In genomic region chr7:144640817-144641216, GRCm38 (mm10) we compare ENCODE assay signal across 27 mouse cellular contexts. TPM values are rescaled to one million over a fixed set of nuclear protein-coding genes. Genes with fewer than 3 reads are reported as not detected.
DNase-seq lines count a peak whose midpoint lies in the region; ATAC-seq and TF ChIP-seq lines count a peak whose summit lies in the region.
"Had no signal": no experiment of that assay in that cellular context is flagged by ENCODE, and none has a peak within 500 bp of the region (broad histone marks: within the 10 kb centered on the region; RNA-seq: fewer than 3 reads in every experiment).

No protein-coding gene starts in this region.

- no peak for ATAC-seq in forebrain, embryonic 12.5 days (ENCODE audit: low FRiP score)
- no peak for ATAC-seq in forebrain, embryonic 11.5 days (replicated peaks; ENCODE audit: low FRiP score)
- no peak for ATAC-seq in midbrain, embryonic 13.5 days
- peak; percentile 66; the same call in 1 of the 2 replicates for ATAC-seq in hindbrain, postnatal 0 days
- no peak for ATAC-seq in neural tube, embryonic 15.5 days (ENCODE audit: low FRiP score)
- ATAC-seq: forebrain, embryonic 15.5 days; intestine, embryonic 15.5 days had no signal

- no peak for DNase-seq in forebrain, embryonic 11.5 days (ENCODE audit: low spot score)
- no peak for DNase-seq in midbrain, embryonic 10.5 days (ENCODE audit: low spot score)
- DNase-seq in hindbrain, postnatal 0 days (ENCODE audit: low spot score): peak; percentile 28
- DNase-seq in urinary bladder, adult 18-20 months (ENCODE audit: low spot score in 2 of 2): no peak
- DNase-seq: adrenal gland, adult 8-10 months; cerebellum, adult 11-12 months; gastrocnemius, postnatal 10 days; heart, postnatal 10 days; kidney, adult 8-10 months; liver, embryonic 13.5 days; lung, adult 18-20 months; lung, postnatal 10 days; thymus, adult 2 months; thymus, postnatal 36 days had no signal

- no peaks in the 10 kb centered on the region for H3K9me3 ChIP-seq in forebrain, embryonic 12.5 days
- no peaks in the 10 kb centered on the region for H3K9me3 ChIP-seq in forebrain, embryonic 11.5 days (ENCODE audit: control insufficient read depth, low read length)
- H3K9me3 ChIP-seq in midbrain, embryonic 10.5 days (replicated peaks): no peaks in the 10 kb centered on the region
- H3K9me3 ChIP-seq in midbrain, embryonic 13.5 days: no peaks in the 10 kb centered on the region
- no peaks in the 10 kb centered on the region for H3K9me3 ChIP-seq in hindbrain, postnatal 0 days (ENCODE audit: low read length)
- H3K9me3 ChIP-seq in neural tube, embryonic 15.5 days (replicated peaks): no peaks in the 10 kb centered on the region
- H3K9me3 ChIP-seq: embryonic facial prominence, embryonic 13.5 days; forebrain, embryonic 15.5 days; G1E; heart, embryonic 13.5 days; intestine, embryonic 15.5 days; limb, embryonic 10.5 days; limb, embryonic 15.5 days; liver, embryonic 13.5 days; neural tube, embryonic 12.5 days had no signal

- 54% methylated on average over 1 of the region's 1 CpGs for WGBS in forebrain, embryonic 12.5 days
- WGBS in forebrain, embryonic 11.5 days: 71% methylated on average over 1 of the region's 1 CpGs
- WGBS in midbrain, embryonic 10.5 days: 81% methylated on average over 1 of the region's 1 CpGs
- WGBS in midbrain, embryonic 13.5 days: 57% methylated on average over 1 of the region's 1 CpGs
- WGBS in hindbrain, postnatal 0 days: 58% methylated on average over 1 of the region's 1 CpGs
- 41% methylated on average over 1 of the region's 1 CpGs for WGBS in neural tube, embryonic 15.5 days

- H3K36me3 ChIP-seq in forebrain, embryonic 12.5 days (replicated peaks): peaks cover 7% of the 10 kb centered on the region; the same call in 1 of the 2 replicates
- no peaks in the 10 kb centered on the region; the same call in 1 of the 2 replicates for H3K36me3 ChIP-seq in forebrain, embryonic 11.5 days (ENCODE audit: control insufficient read depth, insufficient read depth, low read length)
- peaks cover 60% of the 10 kb centered on the region for H3K36me3 ChIP-seq in midbrain, embryonic 10.5 days
- no peaks in the 10 kb centered on the region for H3K36me3 ChIP-seq in midbrain, embryonic 13.5 days
- H3K36me3 ChIP-seq in hindbrain, postnatal 0 days (ENCODE audit: insufficient read depth, low read length): no peaks in the 10 kb centered on the region
- H3K36me3 ChIP-seq in neural tube, embryonic 15.5 days: no peaks in the 10 kb centered on the region
- H3K36me3 ChIP-seq: embryonic facial prominence, embryonic 13.5 days; forebrain, embryonic 15.5 days; G1E; heart, embryonic 13.5 days; intestine, embryonic 15.5 days; limb, embryonic 10.5 days; limb, embryonic 15.5 days; liver, embryonic 13.5 days; neural tube, embryonic 12.5 days had no signal

- no peak overlapping the region for H3K9ac ChIP-seq in forebrain, embryonic 12.5 days
- H3K9ac ChIP-seq in forebrain, embryonic 11.5 days (ENCODE audit: low read length): no peak overlapping the region
- no peak overlapping the region for H3K9ac ChIP-seq in midbrain, embryonic 13.5 days (replicated peaks)
- H3K9ac ChIP-seq in hindbrain, postnatal 0 days (replicated peaks; ENCODE audit: low read length): no peak overlapping the region
- H3K9ac ChIP-seq in neural tube, embryonic 15.5 days (replicated peaks): no peak overlapping the region
- H3K9ac ChIP-seq: embryonic facial prominence, embryonic 13.5 days; forebrain, embryonic 15.5 days; heart, embryonic 13.5 days; intestine, embryonic 15.5 days; limb, embryonic 15.5 days; liver, embryonic 13.5 days; neural tube, embryonic 12.5 days had no signal

- peaks cover 32% of the 10 kb centered on the region for H3K27me3 ChIP-seq in forebrain, embryonic 12.5 days
- H3K27me3 ChIP-seq in forebrain, embryonic 11.5 days (ENCODE audit: control insufficient read depth, insufficient read depth, low read length): no peaks in the 10 kb centered on the region
- peaks cover 31% of the 10 kb centered on the region for H3K27me3 ChIP-seq in midbrain, embryonic 10.5 days (ENCODE audit: low read depth, poor library complexity, severe bottlenecking)
- peaks cover 11% of the 10 kb centered on the region; the same call in 1 of the 2 replicates for H3K27me3 ChIP-seq in midbrain, embryonic 13.5 days
- H3K27me3 ChIP-seq in hindbrain, postnatal 0 days (ENCODE audit: insufficient read depth, low read length): no peaks in the 10 kb centered on the region
- no peaks in the 10 kb centered on the region for H3K27me3 ChIP-seq in neural tube, embryonic 15.5 days (replicated peaks)
- H3K27me3 ChIP-seq: embryonic facial prominence, embryonic 13.5 days; forebrain, embryonic 15.5 days; heart, embryonic 13.5 days; intestine, embryonic 15.5 days; limb, embryonic 15.5 days; liver, embryonic 13.5 days had no signal

- H3K4me1 ChIP-seq in forebrain, embryonic 12.5 days: peaks cover 18% of the 10 kb centered on the region
- H3K4me1 ChIP-seq in forebrain, embryonic 11.5 days (replicated peaks; ENCODE audit: control insufficient read depth, insufficient read depth, low read length): no peaks in the 10 kb centered on the region
- peaks cover 11% of the 10 kb centered on the region for H3K4me1 ChIP-seq in midbrain, embryonic 10.5 days
- H3K4me1 ChIP-seq in midbrain, embryonic 13.5 days (replicated peaks): peaks cover 16% of the 10 kb centered on the region
- H3K4me1 ChIP-seq in hindbrain, postnatal 0 days (ENCODE audit: insufficient read depth, low read length): no peaks in the 10 kb centered on the region
- peaks cover 8% of the 10 kb centered on the region for H3K4me1 ChIP-seq in neural tube, embryonic 15.5 days
- H3K4me1 ChIP-seq: embryonic facial prominence, embryonic 13.5 days; limb, embryonic 15.5 days; liver, embryonic 13.5 days had no signal

- H3K4me3 ChIP-seq in forebrain, embryonic 12.5 days (replicated peaks): no peak overlapping the region
- H3K4me3 ChIP-seq in forebrain, embryonic 11.5 days (ENCODE audit: low read depth, low read length): no peak overlapping the region
- no peak overlapping the region for H3K4me3 ChIP-seq in midbrain, embryonic 10.5 days
- no peak overlapping the region for H3K4me3 ChIP-seq in midbrain, embryonic 13.5 days (replicated peaks)
- H3K4me3 ChIP-seq in hindbrain, postnatal 0 days (ENCODE audit: low read length): no peak overlapping the region
- no peak overlapping the region for H3K4me3 ChIP-seq in neural tube, embryonic 15.5 days (replicated peaks)
- H3K4me3 ChIP-seq: embryonic facial prominence, embryonic 13.5 days; forebrain, embryonic 15.5 days; heart, embryonic 13.5 days; intestine, embryonic 15.5 days; limb, embryonic 10.5 days; limb, embryonic 15.5 days; liver, embryonic 13.5 days; neural tube, embryonic 12.5 days had no signal

- no peak overlapping the region for H3K4me2 ChIP-seq in forebrain, embryonic 12.5 days
- no peak overlapping the region for H3K4me2 ChIP-seq in forebrain, embryonic 11.5 days (ENCODE audit: low read depth, low read length, severe bottlenecking)
- no peak overlapping the region for H3K4me2 ChIP-seq in midbrain, embryonic 13.5 days (replicated peaks)
- H3K4me2 ChIP-seq in hindbrain, postnatal 0 days (ENCODE audit: low read depth, low read length): no peak overlapping the region
- no peak overlapping the region for H3K4me2 ChIP-seq in neural tube, embryonic 15.5 days
- H3K4me2 ChIP-seq: embryonic facial prominence, embryonic 13.5 days; forebrain, embryonic 15.5 days; heart, embryonic 13.5 days; intestine, embryonic 15.5 days; limb, embryonic 15.5 days; liver, embryonic 13.5 days; neural tube, embryonic 12.5 days had no signal

- TF ChIP-seq CTCF in hindbrain, postnatal 0 days (IDR thresholded peaks at IDR 0.05; ENCODE audit: low read depth): no peak

- 0 out of 2 replicates have a peak overlapping the region, but pooled peaks have one; percentile 25 for H3K27ac ChIP-seq in forebrain, embryonic 12.5 days
- H3K27ac ChIP-seq in forebrain, embryonic 11.5 days (ENCODE audit: low read depth, low read length): no peak overlapping the region
- peak overlapping the region; percentile 69 for H3K27ac ChIP-seq in midbrain, embryonic 10.5 days (replicated peaks)
- no peak overlapping the region for H3K27ac ChIP-seq in midbrain, embryonic 13.5 days
- H3K27ac ChIP-seq in hindbrain, postnatal 0 days: peak overlapping the region; percentile 38; the same call in 1 of the 2 replicates
- peak overlapping the region; percentile 54; the same call in 1 of the 2 replicates for H3K27ac ChIP-seq in neural tube, embryonic 15.5 days (replicated peaks)
- H3K27ac ChIP-seq: embryonic facial prominence, embryonic 13.5 days; forebrain, embryonic 15.5 days; heart, embryonic 13.5 days; intestine, embryonic 15.5 days; kidney, postnatal 0 days; limb, embryonic 15.5 days; liver, embryonic 13.5 days; macrophage; neural tube, embryonic 12.5 days had no signal

RNA-seq across cellular contexts. Expression of gene Fadd, which starts 58.6 kb away (rescaled TPM):
- polyA plus RNA-seq in forebrain, embryonic 12.5 days (2016; fragmentation: Nextera tagmentation; extraction: Ambion mirVana): 8.1 and 8.7 TPM in 2 replicates
- 10.3 and 10.6 TPM in 2 replicates for polyA plus RNA-seq in forebrain, embryonic 11.5 days (2014; fragmentation: Nextera tagmentation; extraction: Ambion mirVana)
- polyA plus RNA-seq in midbrain, embryonic 10.5 days (2016; fragmentation: Nextera tagmentation; extraction: Ambion mirVana): 11.0 and 11.6 TPM in 2 replicates
- polyA plus RNA-seq in midbrain, embryonic 13.5 days (2015; fragmentation: Nextera tagmentation; extraction: Ambion mirVana): 5.3 and 6.0 TPM in 2 replicates
- 3.4 and 4.3 TPM in 2 replicates for total RNA-seq in hindbrain, postnatal 0 days (2014; rRNA removed)
- 3.1 and 3.7 TPM in 2 replicates for polyA plus RNA-seq in hindbrain, postnatal 0 days (2015; fragmentation: Nextera tagmentation; extraction: Ambion mirVana)
- 4.9 and 5.5 TPM in 2 replicates for polyA plus RNA-seq in neural tube, embryonic 15.5 days (2015; fragmentation: Nextera tagmentation; extraction: Ambion mirVana)

Comparison
In these comparisons a context has a peak if more than half of its experiments do, and no peak if none do; other contexts are left out.
1. H3K27ac ChIP-seq: peak in forebrain, embryonic 12.5 days (single experiment), midbrain, embryonic 10.5 days (single experiment), hindbrain, postnatal 0 days (single experiment) and neural tube, embryonic 15.5 days (single experiment); none in forebrain, embryonic 11.5 days (single experiment) and midbrain, embryonic 13.5 days (single experiment).